Mouse (Mus musculus): ENCODE data around the gene Hexim1.
A peak's percentile ranks its signal among the peaks of the same experiment; 100 is the strongest.

Hexim1 gene

GRCm38 (mm10) chr11:103118866-103119265 is 2.8 kb downstream of the Hexim1 start:
- no peak for DNase-seq

- DNase-seq = no peak
Measured at GRCm38 (mm10) chr11:103119609-103120008, 3.6 kb downstream of the Hexim1 start.

- no peak for DNase-seq
Measured at GRCm38 (mm10) chr11:103120315-103120714, 4.3 kb downstream of the Hexim1 start.

DNA sequence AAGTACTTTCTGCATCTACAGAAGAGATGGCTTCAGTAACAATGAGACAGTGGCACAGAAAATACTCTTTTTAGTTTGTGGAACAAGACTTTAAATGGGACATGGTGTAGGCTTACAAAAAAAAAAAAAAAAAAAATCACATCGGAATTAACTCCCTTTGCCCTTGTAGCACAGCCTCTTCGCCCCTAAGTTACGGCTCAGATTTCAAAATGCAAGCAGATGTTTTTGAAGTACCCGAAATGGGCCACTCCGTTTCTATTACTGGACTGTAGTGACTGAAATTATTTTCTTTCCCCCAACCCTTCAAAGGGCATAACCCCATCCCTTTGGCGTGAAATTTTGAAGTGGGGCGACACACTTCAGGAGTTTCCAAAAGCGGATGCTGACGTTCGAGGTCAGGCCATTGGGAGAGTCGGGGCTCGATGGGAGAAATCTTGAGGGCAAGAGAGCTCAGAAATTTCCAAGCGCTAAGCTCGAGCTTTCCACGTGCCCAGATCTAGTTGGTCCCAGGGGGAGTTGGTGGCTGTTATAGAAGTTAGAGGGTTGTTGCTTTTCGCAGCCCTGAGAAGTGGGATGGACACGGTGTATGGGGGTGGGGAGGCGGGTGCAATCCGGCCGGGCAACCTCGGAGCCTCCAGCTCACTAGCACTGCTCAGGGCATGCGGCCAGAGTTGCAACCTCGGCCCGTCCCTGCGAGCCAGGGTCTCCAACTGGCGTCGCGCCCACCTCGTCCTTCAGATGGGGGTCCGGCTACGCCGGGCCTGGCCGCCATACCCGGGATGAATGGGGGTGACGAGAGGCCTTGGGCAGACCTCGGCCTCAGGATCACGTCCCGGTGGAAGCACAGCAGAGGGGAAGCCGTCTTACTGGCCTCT is 15.9 kb downstream of the Hexim1 start, which contains the start of gene Hexim2:
Gene Hexim2, plus strand, starts transcription at position 729 of the 875 bp plus-strand sequence.
- peak; percentile 65 to 85 for DNase-seq

DNA sequence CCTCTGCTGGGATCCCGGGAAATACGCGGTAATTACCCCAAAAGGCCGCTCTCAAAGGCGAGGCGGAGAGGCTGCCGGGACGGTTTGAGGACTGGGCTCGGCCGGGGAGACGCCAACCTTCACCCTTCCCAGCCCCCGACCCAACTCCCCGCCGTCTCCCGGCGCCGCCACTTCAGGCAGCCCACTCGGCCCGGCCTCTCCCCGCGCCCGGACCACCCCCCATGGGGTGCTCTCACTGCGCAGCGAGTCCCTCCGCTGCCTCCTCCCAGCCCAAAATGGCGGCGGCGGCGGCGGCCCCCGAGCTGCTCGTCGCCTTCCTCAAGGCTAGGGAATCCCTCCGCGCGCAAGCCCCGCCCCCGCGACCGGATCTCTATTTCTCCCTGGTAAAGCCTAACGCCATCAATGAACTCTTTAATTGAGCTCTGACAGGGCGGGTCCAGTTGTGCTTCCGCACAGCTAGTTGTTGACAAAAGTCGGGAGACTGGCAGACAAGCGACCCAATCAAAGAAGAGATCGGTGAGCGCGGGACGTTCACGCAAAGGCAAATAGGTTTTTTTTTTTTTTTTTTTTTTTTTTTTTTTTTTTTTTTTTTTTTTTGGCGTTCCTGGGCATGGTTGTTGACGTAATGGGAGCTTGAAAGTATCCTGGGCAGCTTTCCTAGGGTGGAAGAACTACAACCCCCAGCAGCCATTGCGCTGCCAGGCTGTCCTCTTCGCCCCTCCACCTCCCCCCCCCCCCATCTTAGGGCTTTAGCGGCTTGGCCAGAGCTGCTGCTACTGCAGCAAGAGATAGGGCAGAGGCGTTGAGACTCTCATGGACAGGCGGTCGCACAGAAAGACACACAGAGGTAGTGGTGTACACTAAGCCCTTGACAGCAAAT is 16.8 kb downstream of the Hexim1 start:
- peak; percentile 100 for DNase-seq

- peak in 1 of 2 experiments; percentile 36 for DNase-seq
Measured at GRCm38 (mm10) chr11:103133456-103134185, 17.6 kb downstream of the Hexim1 start.

DNA sequence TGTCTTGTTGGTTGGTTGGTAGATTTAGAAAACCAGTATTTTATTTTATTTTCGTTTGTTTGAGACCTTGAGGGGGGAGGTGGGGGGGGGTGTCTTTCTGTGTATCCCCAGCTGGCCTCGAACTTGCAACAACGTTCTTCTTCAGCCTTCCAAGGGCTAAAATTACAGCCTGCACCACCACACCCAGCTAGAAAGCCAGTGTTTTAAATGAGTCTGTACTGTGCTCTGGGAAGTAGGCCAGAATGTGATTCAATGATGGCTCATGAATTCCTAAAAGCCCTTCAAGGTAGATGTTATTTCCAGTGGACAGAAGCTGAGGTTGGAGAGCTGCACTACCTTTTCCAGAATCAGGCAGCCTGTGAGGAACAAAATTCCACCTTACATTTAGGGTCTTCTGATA is 18.2 kb downstream of the Hexim1 start:
- no peak for DNase-seq

DNA sequence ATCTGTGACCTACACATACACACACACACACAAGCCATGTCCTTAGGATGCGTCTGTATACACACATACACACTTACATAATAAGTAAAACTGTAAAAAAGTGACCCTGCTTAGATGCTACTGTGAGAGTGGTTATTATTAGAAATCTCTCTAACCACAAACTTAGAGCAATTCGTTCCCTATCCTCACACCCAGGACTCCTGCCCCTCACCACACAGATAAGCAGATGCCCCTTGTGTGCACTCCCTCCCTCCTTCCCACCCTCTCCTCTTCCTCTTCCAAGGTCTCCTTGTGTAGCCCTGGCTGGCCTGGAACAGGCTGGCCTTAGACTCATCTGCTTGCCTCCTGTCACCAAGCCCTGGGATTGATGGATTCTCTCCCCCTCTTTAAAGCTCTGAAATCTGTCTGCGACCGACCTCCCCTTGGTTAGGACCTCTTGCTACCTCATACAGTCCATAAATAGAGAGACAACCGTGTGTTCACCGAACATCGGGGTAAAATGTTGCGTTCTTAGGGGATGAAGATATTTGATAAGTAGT is 20.1 kb downstream of the Hexim1 start:
- DNase-seq = no peak

- DNase-seq = peak in 1 of 2 experiments; percentile 34
Measured at GRCm38 (mm10) chr11:103139951-103140762, 24.1 kb downstream of the Hexim1 start.

- no peak for DNase-seq
Measured at GRCm38 (mm10) chr11:103140763-103141100, 24.7 kb downstream of the Hexim1 start.

- peak; percentile 78 to 91 for DNase-seq
Measured at GRCm38 (mm10) chr11:103141101-103141943, 25.3 kb downstream of the Hexim1 start.

GRCm38 (mm10) chr11:103141944-103142255 is 25.9 kb downstream of the Hexim1 start:
- DNase-seq = peak; percentile 40 to 68

GRCm38 (mm10) chr11:103142441-103143182 is 26.6 kb downstream of the Hexim1 start:
- DNase-seq = peak; percentile 77 to 90

DNA sequence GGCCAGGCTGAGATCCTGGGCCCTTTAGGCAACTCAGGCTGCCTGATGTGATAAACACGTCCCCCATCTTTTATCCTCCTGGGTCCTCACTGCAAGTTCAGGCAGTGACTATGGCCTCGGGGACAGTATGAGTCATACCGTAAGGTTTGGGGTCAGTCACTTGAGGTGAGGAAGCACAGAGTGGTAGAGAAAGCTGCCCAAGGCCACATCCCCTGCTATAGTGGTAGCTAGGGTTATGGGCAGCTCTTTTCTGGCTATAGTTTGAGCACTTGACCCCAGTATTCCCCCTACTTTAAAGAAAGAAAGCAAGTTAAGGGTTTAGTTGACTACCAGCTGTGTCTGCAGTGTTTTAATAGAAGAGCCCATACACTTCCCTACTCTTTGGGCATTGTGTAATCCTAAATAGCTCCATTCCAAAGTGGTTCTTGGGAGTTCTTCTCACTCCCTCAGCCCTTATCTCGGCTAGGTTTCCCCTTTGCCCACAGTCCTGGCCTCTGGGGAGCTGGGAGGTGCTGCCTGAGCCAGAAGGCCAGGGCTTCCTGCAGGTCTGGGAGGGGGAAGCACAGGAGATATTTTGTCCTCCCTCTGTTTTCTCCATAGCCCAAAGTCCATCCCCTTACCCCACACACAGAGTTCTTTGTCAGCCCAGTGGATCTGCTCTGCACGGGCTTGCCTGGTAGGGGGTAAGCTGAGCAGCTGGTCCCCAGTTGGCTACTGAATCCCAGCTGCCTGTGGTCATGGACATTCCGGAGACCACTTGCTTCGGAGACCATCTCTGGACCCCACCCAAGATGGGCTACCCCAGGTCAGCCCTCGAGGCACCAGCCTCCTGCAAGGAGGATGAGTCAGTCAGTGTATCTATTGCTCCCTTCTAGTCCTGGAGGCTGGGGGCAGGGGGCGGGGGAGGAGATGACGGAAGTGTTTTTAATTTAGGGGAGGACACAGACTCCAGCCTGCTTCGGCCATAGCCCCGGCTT is 28.6 kb downstream of the Hexim1 start:
- peak in 1 of 2 experiments; percentile 56 for DNase-seq

GRCm38 (mm10) chr11:103146386-103146785 is 30.4 kb downstream of the Hexim1 start:
- no peak for DNase-seq

DNA sequence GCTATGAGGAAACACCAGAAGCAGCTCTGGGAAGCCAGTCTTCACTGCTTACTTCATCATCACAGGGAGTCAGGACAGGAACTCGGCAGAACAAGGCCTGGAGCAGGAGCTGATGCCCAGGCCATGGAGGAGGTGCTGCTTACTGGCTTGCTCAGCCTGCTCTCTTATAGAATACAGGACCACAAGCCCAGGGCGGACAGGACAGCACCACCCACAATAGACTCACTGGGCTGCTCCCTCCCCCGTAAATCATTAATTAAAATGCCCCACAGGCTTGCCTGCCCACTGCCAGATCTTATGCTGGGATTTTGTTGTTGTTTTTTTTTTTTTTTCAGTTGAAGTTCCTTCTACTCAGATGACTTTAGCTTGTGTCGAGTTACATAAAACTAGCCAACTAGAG is 31.7 kb downstream of the Hexim1 start:
- peak; percentile 63 to 87 for DNase-seq

DNA sequence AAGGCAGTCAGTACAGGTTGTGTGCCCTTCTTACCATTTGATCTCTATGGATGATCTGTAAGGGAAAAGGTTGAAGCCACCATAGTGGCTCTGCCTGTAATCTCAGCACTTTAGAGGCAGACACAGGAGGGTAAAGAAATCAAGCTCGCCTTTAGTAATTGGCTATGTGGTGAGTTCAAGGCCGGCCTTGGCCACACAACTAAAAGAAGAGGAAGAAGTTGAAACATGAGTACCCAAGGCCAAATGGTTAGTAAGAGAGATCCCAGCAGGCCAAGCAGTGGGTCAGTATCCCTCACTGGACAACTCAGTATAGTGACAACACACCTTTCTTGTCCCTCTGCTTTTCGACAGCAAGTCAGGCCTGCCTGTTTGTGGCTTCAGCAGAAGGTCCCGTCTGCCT is 33.7 kb downstream of the Hexim1 start:
- no peak for DNase-seq

- peak; percentile 96 to 98 for DNase-seq
Measured at GRCm38 (mm10) chr11:103158621-103159478, 42.8 kb downstream of the Hexim1 start.

Data from kidney, postnatal 25 days (tissue).